Mouse (Mus musculus) midbrain, postnatal 0 days (tissue): ENCODE measurements around the gene Fam174b. TPM values are rescaled to one million over a fixed set of nuclear protein-coding genes. Genes with fewer than 3 reads are reported as not detected.

Source experiments
- ATAC-seq: fragments of 200-750 bp; cut with Nextera tagmentation; 2 replicates; pipeline ENCODE4 v1.8.0; 2017; ENCODE audit warnings: moderate number of reproducible peaks, mild to moderate bottlenecking, moderate TSS enrichment, moderate library complexity; ENCODE audit not compliant: low FRiP score
- DNase-seq: peaks from one replicate; pipeline ENCODE4 v3.0.0-alpha.2; 2015; ENCODE audit warnings: low spot score
- H3K27ac ChIP-seq: fragments of 300-500 bp; sonication (generic); 2 replicates; pipeline ENCODE4 v1.5.1; 2014; ENCODE audit warnings: low read depth, mild to moderate bottlenecking, low read length, mixed read lengths
- H3K27me3 ChIP-seq: fragments of 300-500 bp; sonication (generic); 2 replicates; pipeline ENCODE4 v1.6.1; 2014; ENCODE audit warnings: low read length, control low read depth, mixed read lengths; ENCODE audit not compliant: insufficient read depth
- H3K36me3 ChIP-seq: fragments of 300-500 bp; sonication (generic); 2 replicates; pipeline ENCODE4 v1.6.1; 2014; ENCODE audit warnings: low read length, control low read depth, mixed read lengths; ENCODE audit not compliant: insufficient read depth
- H3K4me1 ChIP-seq: fragments of 300-500 bp; sonication (generic); 2 replicates; pipeline ENCODE4 v1.6.1; 2014; ENCODE audit warnings: mild to moderate bottlenecking, control low read depth, antibody characterized with exemption, low read length, mixed read lengths; ENCODE audit not compliant: insufficient read depth
- H3K4me2 ChIP-seq: fragments of 300-500 bp; sonication (generic); 2 replicates; pipeline ENCODE4 v1.6.1; 2014; ENCODE audit warnings: low read depth, mild to moderate bottlenecking, low read length, mixed read lengths; ENCODE audit not compliant: poor library complexity, severe bottlenecking
- H3K4me3 ChIP-seq: fragments of 300-500 bp; sonication (generic); 2 replicates; pipeline ENCODE4 v1.5.1; 2014; ENCODE audit warnings: low read depth, mild to moderate bottlenecking, low read length, moderate library complexity
- H3K9ac ChIP-seq: fragments of 300-500 bp; sonication (generic); replicated peaks from 2 replicates; pipeline ENCODE4 v1.6.1; 2014; ENCODE audit warnings: mild to moderate bottlenecking, low read length, moderate library complexity, mixed read lengths; ENCODE audit not compliant: poor library complexity, severe bottlenecking
- H3K9me3 ChIP-seq: fragments of 300-500 bp; sonication (generic); 2 replicates; pipeline ENCODE4 v1.6.1; 2016; ENCODE audit warnings: low read length, control low read depth
- CTCF ChIP-seq: IDR thresholded peaks from 2 replicates; pipeline ENCODE4 v1.5.1; 2016; ENCODE audit warnings: antibody characterized with exemption, mild to moderate bottlenecking
- WGBS: fragments of 180-500 bp; shearing (Covaris S2); extraction: QIAGEN DNeasy Blood & Tissue Kit; methylation state at CpG from one replicate; pipeline ENCODE4 v1.1.7; 2014; 5-methylcytosine and 5-hydroxymethylcytosine counted together
- polyA plus RNA-seq: library from polyadenylated mRNA; unstranded; fragments of >200 nt; fragmentation: Nextera tagmentation; extraction: Ambion mirVana; gene quantifications from 2 replicates; pipeline ENCODE4 v1.2.1, GENCODE M21; 2015
- total RNA-seq: library from RNA; depleted of rRNA; stranded (reverse); fragments of >200 nt; gene quantifications from 2 replicates; pipeline ENCODE4 v1.2.3, GENCODE M21; 2014

The Fam174b gene
- total and polyA plus RNA-seq, 2 experiments from 2014 or later, result 27.7 to 28.9 TPM

DNA sequence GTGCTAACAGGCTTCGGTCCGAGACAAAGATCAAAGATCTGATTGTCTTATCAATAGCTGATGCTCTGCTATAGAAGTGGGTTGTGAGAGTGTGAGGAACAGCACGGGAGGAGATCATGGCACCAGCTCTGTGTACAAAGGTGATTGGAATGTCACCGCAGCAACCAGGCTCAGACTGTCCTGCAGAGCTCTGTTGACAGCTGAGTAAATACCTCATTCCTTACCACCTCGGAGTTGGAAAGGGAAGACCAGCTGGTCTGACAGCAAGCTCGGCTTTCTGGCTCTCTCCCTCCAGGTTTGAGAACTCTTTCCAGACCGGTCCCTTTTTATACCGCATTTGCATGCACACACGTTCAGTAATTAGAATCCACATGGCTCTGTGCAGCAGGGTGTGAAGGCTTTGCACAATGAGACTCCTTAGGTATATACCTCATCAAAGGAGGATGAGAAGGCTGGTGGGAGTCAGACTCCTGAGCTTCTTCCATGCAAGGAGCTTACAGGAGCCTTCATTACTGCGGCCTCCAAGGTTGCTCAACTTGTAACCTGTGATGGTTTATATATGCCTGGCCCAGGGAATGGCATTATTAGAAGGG lies 9.6 kb upstream of the Fam174b start:
- no peak overlapping the region for H3K27ac ChIP-seq
- H3K9me3 ChIP-seq, result no peaks in the 10 kb centered on the region
- no peak overlapping the region for H3K4me3 ChIP-seq
- DNase-seq (peak; percentile 40), ATAC-seq (no peak)
- no peaks in the 10 kb centered on the region for H3K4me1 ChIP-seq
- H3K4me2 ChIP-seq, result no peak overlapping the region
- H3K27me3 ChIP-seq, result no peaks in the 10 kb centered on the region
- H3K9ac ChIP-seq, result no peak overlapping the region
- no peaks in the 10 kb centered on the region for H3K36me3 ChIP-seq
- 63% methylated on average over 10 of the region's 10 CpGs for WGBS
- no peak for TF ChIP-seq CTCF

DNA sequence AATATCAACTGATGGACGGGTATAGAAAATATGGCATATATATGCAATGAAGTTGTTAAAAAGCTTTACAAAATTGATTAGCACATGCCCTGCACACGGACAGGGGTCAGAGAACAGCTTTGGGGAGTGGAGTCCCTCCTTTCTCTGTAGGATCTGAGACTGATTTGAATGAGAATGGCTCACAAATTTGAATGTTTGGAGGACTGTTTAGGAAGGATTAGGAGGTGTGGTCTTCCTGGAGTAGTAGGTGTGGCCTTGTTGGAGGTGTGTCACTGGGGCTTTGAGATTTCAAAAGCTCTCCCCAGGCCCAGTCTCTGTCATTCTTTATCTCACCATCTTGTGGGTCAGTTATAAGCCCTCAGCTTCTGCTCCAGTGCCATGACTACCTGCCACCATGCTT lies 4.1 kb upstream of the Fam174b start:
- no peak for ATAC-seq
- no peak for DNase-seq
- H3K27ac ChIP-seq, result no peak overlapping the region
- no peak overlapping the region for H3K9ac ChIP-seq
- H3K9me3 ChIP-seq, result no peaks in the 10 kb centered on the region
- no peaks in the 10 kb centered on the region for H3K27me3 ChIP-seq
- 0 out of 2 replicates have a peak, but pooled peaks cover 2% of the 10 kb centered on the region for H3K4me1 ChIP-seq
- no peak overlapping the region for H3K4me3 ChIP-seq
- H3K4me2 ChIP-seq, result no peak overlapping the region
- TF ChIP-seq CTCF, result no peak
- WGBS, result 68% methylated on average over 2 of the region's 2 CpGs
- no peaks in the 10 kb centered on the region for H3K36me3 ChIP-seq

DNA sequence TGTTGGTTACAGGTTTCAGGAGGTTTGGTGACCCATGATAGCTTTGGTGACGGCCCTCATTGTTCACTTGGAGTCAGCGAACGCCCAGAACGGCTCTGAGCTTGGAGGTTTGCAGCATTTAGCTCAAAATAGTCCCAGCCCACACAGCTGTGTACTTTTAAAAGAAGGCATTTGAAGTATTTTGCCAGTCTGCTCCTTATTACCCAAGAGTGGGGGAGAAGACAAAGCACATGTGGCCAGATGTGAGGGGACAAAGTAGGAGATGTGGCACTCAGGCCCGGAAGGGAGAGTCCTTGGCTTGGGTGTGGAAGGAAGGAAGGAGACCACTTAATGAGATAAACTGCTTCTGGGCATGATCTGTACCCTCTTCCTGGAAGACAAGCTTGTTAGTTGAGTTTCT lies 1.3 kb downstream of the Fam174b start:
- Histone ChIP-seq H3K4me2 (peak overlapping the region; percentile 91), H3K36me3 (no peaks in the 10 kb centered on the region), H3K9me3 (no peaks in the 10 kb centered on the region), H3K27me3 (no peaks in the 10 kb centered on the region), H3K4me3 (peak overlapping the region; percentile 73), H3K4me1 (0 out of 2 replicates have a peak, but pooled peaks cover 2% of the 10 kb centered on the region), H3K9ac (no peak overlapping the region), H3K27ac (peak overlapping the region; percentile 92; the same call in 1 of the 2 replicates)
- 60% methylated on average over 5 of the region's 5 CpGs for WGBS
- DNase-seq (no peak), ATAC-seq (no peak)
- no peak for TF ChIP-seq CTCF

DNA sequence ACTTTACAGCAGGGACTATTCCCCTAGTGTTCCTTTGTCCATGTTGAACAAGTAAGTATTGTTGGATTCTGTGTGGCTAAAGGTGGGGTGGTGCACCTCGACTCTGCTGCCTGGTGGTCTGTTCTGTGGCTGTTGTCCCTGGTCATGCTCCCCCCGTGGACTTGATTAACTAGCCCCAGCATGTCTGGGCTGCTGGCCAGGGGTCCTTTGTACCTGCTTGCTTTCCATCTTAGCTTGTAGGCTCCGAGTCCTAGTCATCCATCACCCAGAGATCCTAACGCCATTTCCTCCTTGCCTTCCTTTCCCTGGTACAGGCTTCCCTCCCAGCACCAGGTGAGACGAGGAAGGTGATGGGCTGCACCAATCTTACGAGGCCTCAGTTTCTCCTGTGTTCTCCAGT lies 1.7 kb downstream of the Fam174b start:
- TF ChIP-seq CTCF, result no peak
- no peak overlapping the region for H3K27ac ChIP-seq
- no peaks in the 10 kb centered on the region for H3K36me3 ChIP-seq
- no peak overlapping the region for H3K9ac ChIP-seq
- H3K4me3 ChIP-seq, result peak overlapping the region; percentile 73; the same call in 1 of the 2 replicates
- H3K27me3 ChIP-seq, result no peaks in the 10 kb centered on the region
- ATAC-seq (no peak), DNase-seq (no peak)
- H3K4me2 ChIP-seq, result peak overlapping the region; percentile 91
- H3K4me1 ChIP-seq, result 0 out of 2 replicates have a peak, but pooled peaks cover 2% of the 10 kb centered on the region
- H3K9me3 ChIP-seq, result no peaks in the 10 kb centered on the region
- 86% methylated on average over 6 of the region's 6 CpGs for WGBS

DNA sequence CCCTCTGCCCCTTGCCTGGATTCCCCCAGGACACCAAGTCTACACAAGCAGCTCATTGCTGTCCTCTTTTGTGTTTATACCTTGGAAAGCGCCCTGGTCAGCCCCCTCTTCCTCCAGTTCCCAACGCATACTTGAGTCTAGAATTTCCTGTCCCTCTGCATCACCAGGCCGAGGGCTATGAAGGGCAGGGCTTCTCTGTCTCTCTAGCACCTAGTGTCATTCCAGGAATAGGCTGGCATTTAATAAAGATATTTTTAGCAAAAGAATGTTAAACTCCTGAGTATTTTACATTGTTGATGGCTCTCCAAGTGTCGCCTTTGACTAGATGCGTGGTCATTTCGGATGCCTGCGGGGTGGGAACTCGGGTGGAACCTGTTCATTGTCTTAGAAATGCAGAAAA lies 3.0 kb downstream of the Fam174b start:
- Histone ChIP-seq H3K4me1 (0 out of 2 replicates have a peak, but pooled peaks cover 2% of the 10 kb centered on the region), H3K4me2 (no peak overlapping the region), H3K27ac (no peak overlapping the region), H3K9ac (no peak overlapping the region), H3K9me3 (no peaks in the 10 kb centered on the region), H3K27me3 (no peaks in the 10 kb centered on the region), H3K36me3 (no peaks in the 10 kb centered on the region), H3K4me3 (no peak overlapping the region)
- DNase-seq, result no peak
- no peak for TF ChIP-seq CTCF
- no peak for ATAC-seq
- 86% methylated on average over 8 of the region's 8 CpGs for WGBS

DNA sequence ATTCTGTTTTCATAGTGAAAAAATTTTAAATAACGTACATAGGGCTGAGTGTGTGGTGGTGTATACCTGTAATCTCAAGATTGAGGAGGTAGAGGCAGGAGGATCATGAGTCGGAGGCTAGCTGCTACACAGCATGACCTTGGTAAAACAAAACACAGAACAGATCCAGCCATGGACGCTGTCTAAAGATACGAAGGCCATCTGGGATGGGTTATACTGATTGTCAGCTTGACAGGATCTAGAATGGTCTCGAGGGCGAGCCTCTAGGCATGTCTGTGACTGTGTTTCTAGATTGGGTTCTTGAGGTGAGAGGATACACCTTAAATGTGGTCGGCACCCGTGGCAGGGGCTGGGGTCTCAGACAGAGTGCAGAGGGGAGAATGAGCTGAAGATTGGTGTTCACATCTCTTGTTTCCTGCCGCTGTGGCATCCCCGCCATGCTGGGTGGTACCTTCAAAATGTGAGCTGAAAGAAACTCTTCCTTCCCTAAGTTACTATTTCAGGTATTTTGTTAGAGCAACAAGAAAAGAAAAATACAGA lies 3.8 kb downstream of the Fam174b start:
- DNase-seq, result no peak
- H3K27ac ChIP-seq, result no peak overlapping the region
- no peak for TF ChIP-seq CTCF
- ATAC-seq, result no peak
- no peaks in the 10 kb centered on the region for H3K9me3 ChIP-seq
- H3K36me3 ChIP-seq, result no peaks in the 10 kb centered on the region
- H3K4me1 ChIP-seq, result no peaks in the 10 kb centered on the region
- no peak overlapping the region for H3K9ac ChIP-seq
- no peaks in the 10 kb centered on the region for H3K27me3 ChIP-seq
- 87% methylated on average over 10 of the region's 10 CpGs for WGBS
- H3K4me3 ChIP-seq, result no peak overlapping the region
- H3K4me2 ChIP-seq, result no peak overlapping the region
